Mouse (Mus musculus) activated CD4-positive, CD25-positive, alpha-beta regulatory T cell, adult 4 months (primary cell): ENCODE measurements around the gene Ptpru. TPM values are rescaled to one million over a fixed set of nuclear protein-coding genes. Genes with fewer than 3 reads are reported as not detected.

Experiments
- ATAC-seq: one replicate; pipeline ENCODE4 v1.8.0; 2017
- polyA plus RNA-seq, 2 experiments: library from polyadenylated mRNA; unstranded; fragments of 100-300 nt; shearing (Covaris generic); gene quantifications; one replicate each; pipeline ENCODE4 v1.2.1; 2017

Ptpru gene
- polyA plus RNA-seq, 2 experiments from 2014 or later, result 0.10 TPM; not detected in 1

DNA sequence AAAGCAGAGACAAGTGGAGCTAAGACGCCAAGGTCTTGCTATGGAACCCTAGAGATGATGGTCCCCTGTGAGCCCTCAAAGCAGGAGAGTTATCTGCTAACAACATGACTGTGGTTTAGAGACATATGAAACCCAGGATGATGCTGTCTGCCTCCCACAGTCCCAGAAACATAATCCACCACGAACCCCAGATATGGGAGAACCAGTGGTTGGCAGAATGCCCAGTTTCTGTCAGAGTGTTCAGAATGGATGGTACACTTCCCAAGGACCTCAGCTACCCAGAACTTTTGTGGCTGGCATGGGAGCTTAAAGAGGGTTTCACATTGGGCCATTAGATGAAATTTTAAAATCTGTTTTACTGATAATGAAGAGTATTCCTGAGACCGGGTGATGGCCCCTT, 57.1 kb downstream of the Ptpru start:
- no peak for ATAC-seq

DNA sequence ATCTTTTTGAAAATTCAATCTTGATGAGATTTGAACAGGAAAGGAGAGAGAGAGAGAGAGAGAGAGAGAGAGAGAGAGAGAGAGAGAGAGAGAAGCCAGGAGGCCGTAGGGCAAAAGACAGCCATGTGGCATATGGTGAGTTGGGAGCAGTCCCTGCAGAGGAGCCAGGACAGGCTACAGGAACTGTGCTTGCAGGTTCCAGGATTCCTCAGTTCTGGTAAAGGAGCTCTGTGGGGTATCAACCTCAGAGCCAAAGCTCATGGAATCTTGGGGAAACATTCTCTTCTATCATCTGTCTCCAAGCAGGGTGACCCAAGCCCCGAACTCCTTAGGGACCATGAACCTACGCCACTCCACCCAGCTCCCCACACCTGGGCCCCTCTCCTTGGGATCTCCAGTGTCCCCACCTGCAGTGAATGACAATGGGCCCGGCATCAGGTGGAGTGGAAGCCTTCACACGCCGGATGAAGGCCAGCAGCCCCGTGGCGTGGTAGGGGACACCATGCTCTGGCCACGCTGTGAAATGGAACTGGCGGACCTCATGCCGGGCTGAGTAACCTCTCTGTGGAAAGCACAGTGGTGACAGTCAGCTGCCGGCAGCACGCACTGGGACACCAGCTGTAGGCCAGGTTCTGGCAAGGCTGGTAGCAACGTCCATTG, 59.3 kb downstream of the Ptpru start:
- ATAC-seq, result no peak

- ATAC-seq, result no peak
These were observed 66.7 kb downstream of the Ptpru start for GRCm38 (mm10) chr4:131771384-131771783.

DNA sequence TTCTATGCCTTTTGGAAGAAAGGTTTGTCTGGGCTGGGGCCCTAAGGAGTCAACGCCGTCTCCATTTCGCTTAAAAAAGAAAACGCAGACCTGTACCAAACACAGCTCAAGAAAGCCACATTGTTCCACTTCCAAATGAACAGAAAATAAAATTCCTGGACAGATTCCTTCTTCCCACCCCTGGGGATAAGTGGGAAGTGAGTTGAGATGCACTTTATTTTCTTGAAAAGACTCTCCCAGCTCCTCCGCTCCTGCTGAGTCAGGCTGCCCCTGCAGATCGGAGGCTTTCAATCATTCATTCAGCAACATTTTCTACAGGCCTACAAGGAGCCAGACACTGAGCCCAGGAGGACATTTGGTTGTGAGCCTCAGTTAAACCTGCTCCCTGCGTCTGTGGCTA, 74.2 kb downstream of the Ptpru start:
- no peak for ATAC-seq

DNA sequence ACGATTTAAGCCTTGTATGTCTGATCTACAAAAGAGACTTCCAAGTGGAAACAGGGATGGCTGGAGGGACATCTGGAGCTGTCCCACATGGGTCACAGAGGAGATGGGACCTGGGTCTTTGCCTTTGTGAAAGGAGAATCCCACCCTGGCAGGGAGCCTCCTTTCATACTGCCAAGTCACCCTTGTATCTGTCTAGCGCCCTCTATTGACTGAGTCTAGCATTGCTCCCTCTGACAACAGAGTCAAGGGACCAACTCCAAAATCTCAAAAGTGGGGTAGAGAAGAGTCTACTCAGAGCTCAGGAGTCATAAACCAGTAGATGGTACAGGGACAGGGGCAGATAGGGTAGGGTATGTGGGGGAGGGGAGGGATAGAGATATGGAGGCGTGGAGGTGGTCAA, 74.6 kb downstream of the Ptpru start:
- no peak for ATAC-seq

GRCm38 (mm10) chr4:131762211-131762784, 75.8 kb downstream of the Ptpru start:
- ATAC-seq, result no peak

- ATAC-seq, result no peak
These were observed 85.8 kb downstream of the Ptpru start for GRCm38 (mm10) chr4:131752204-131752837.

GRCm38 (mm10) chr4:131751561-131751960, 86.5 kb downstream of the Ptpru start:
- no peak for ATAC-seq

- no peak for ATAC-seq
These were observed 88.3 kb downstream of the Ptpru start for GRCm38 (mm10) chr4:131749802-131750201.

DNA sequence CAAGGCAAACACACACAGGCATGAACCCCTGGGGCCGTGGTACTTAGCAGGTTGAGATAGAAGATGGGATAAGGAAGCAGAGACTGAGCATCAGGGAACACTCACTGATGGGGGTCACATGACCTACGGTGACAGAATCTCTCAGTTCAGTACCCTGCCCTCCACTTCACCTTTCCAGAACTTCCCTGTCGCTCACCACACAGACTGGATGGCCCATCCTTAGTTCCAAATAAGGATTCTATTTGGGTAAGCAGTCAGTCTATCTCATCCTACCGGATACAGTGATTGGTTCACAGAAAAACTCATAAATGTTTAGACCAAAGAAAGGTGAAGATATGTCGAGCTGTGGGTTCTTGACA, 93.4 kb downstream of the Ptpru start:
- ATAC-seq, result no peak

DNA sequence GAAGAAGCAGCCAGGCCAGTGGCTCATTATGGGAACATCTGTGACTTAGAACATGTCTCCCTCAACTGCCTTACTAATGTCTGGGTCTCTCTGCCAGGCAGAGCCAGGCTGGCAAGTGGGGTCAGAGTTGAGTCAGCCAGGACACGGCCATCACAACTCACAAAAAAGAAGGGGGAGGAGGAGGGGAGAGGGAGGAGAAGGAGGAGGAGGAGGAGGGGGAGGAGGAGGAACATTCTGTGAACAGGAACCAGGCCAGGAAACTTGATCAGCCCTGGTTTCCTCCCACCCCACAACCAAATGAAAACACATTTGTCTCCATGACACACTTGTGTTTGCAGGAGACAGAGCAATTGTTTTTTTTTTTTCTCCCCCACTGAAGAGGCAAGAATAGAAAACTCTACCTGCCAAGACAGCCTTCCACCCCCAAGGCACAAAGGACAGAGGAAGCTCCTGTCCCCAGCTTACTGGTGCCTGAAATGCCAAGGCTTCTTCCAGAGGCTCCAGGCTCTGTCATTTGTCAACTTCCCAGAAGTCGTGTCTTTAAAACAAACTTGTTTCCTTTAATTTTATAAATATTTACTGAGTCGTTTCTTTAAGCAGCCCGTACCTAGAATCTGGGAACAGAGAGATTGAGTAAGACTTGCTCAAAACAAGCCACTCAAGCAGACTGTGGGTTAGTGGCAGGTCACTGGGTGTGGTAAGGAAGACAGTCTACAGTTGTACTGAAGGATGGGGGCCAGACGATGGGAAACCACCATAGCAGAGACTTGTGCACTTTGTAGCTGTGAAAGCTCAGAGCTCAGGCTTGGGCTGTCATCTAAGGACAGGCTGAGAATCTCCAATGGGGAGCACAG, 94.0 kb downstream of the Ptpru start:
- no peak for ATAC-seq

DNA sequence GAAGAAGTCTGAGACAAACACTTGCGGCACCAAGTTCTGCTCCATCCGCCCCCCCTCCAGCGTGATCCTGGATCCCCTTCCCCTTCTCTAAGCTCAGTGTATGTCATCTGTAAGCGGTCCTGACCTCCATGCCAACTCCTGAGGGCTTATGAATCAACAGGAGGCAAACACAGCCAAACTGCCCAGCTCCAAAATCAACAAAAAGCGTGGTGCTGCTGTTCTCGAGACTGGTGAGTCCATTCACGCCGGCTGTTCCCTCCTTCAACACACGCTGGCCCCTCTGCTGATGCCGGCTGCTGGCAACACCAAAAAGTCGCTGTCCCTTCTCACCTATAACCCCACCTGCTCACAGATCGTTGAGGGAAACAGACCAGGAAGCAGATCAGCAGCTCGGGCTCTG, 95.1 kb downstream of the Ptpru start:
- no peak for ATAC-seq

DNA sequence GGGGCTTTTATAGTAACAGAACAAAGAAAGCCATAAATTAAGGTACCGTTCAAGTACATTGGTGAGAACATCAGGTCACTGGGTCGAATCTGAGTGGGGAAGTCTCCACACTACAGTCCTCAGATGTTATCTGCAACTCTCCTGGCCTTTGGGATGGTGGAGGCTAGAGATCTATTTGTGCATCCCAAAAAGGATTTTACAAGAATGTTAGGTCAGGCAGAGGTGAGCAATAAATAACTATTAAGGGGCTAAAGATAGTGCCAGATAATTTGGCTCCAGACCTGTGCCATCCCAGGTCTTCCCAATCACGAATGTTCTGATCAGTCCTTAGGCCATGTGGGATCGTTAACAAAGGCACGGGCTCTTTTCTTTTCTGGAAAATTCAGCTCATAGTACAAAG, 97.5 kb downstream of the Ptpru start:
- ATAC-seq, result no peak

GRCm38 (mm10) chr4:131728628-131729027, 109.5 kb downstream of the Ptpru start:
- ATAC-seq, result no peak

DNA sequence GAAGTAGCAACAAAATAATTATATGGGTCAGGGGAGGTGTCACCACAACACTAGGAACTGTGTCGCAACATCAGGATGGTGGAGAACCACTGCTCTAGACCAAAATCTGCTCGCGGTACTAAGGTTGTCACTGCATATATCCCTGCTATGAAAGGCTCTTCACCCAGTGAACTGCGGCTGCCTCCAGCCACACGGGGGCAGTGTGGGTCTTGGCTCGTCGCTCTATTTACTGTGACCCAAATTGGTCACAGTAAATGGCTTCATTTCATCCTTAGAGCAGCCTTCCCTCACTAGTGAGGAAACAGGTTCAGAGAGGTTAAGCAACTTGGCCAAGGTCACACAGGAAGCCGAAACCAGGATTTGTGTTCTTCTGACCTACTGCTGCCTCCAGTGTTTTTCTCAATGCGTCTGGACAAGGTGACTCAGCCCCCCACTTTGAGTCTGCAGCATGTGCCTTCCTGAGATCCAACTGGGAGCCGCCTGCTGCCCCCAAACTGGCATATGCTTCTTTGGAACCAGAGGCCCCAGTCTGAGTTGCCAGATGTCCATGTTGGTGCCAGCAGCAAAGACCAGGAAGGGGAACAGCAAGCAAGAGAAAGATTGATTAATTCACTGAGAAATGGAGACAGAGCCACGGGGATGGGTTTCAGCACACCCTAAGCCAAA, 114.5 kb downstream of the Ptpru start:
- ATAC-seq, result no peak

DNA sequence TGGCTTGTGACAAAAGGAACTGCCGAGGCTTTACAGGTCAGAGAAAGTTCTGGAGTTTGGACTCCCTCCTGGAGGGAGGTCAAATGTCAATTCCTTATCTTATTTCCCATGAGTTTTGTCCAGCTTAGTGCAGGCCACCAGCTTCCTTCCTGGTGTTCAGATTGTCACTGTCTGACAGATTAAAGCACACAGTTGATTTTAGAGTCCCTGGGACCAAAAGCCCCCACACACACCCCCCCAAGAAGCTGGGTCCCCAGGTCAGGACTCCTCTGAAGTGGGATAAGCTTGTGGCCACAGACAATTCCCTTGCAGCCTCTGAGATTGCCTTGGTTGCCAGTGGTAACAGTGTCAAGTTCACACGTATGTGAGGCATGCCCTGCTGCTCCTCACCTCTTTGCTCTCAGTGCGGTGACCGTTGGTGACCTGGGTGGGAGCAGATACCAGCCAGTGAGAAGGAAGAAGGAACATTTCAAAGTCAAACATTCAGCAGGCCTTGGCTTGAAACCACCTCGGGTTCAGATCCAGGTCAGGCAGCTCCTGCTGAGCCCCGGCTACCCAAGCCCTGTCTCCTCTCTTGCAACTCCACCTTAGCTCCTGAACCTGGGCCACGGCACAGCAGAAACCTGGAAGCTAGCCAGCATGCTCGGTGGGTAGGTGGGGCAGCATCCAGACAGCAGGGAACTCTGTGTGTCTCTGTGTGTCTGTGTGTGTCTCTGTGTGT, 115.8 kb downstream of the Ptpru start:
- no peak for ATAC-seq

- ATAC-seq, result no peak
These were observed 118.9 kb downstream of the Ptpru start for GRCm38 (mm10) chr4:131719151-131719550.

Other genes with a start within 250 kb of the Ptpru start
- gene Mecr, start 5.2 kb upstream of the Ptpru start, polyA plus RNA-seq, result 10 to 100 TPM; 27.4 to 30.5 TPM
- 10 to 100 TPM; 10.8 to 12.2 TPM for gene Srsf4, start 35.3 kb upstream of the Ptpru start, polyA plus RNA-seq
- not detected for gene Tmem200b, start 83.5 kb upstream of the Ptpru start, polyA plus RNA-seq
- not detected for gene Gm10300, start 236.4 kb upstream of the Ptpru start, polyA plus RNA-seq
- 10 to 100 TPM; 26.9 to 27.1 TPM for gene Epb41, start 237.0 kb upstream of the Ptpru start, polyA plus RNA-seq